Mouse (Mus musculus): ENCODE measurements around the gene Scn4b.

DNA sequence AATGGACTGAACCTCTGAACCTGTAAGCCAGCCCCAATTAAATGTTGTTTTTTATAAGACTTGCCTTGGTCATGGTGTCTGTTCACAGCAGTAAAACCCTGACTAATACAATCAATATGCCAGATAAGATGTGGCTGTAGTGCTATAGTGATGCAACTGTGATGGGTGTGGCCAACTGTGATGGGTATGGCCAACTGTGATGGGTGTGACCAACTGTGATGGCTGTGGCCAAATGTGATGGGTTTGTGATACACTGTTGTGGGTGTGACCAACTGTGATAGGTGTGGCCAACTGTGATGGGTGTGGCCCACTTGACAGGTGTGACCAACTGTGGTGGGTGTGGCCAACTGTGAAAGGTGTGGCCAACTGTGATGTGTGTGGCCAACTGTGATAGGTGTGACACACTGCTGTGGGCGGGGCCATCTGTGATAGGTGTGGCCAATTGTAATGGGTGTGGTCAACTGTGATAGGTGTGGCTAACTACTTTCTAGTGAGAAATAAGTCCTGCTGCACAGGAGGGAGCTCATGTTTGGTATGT, 32.9 kb downstream of the Scn4b start:
- TF ChIP-seq CTCF (IDR thresholded peaks at IDR 0.05; ENCODE audit: control insufficient read depth, insufficient read depth, insufficient replicate concordance, low read depth, low read length), result no peak
- no peak for TF ChIP-seq POLR2A (IDR thresholded peaks at IDR 0.05; ENCODE audit: control insufficient read depth, low read depth, low read length)
